Comparison of ENCODE assay signal across 10 mouse cellular contexts in the genomic region with DNA sequence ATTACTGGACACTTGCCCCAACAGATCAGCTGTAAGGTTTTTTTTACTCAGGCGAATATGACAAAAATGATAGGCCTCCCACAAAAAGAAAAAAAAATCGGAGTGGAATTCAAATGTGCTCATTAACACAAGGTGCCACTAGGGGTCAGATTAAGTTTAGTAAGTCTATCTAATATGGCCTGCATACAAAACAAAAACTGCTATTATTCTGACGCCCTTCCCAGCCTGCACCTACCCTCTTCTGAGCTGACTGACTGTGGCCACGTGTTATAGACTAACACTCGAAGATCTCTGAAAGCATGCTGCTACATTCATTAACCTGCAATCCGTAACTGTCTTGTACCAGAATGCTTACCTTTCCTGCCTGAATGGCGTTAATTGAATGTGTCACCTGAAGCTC.
DNase-seq lines count a peak whose midpoint lies in the region; ATAC-seq and TF ChIP-seq lines count a peak whose summit lies in the region.
"Had no signal": no experiment of that assay in that cellular context is flagged by ENCODE, and none has a peak within 500 bp of the region (broad histone marks: within the 10 kb centered on the region; RNA-seq: fewer than 3 reads in every experiment).

No protein-coding gene starts in this region.

- TF ChIP-seq CTCF in small intestine, adult 2 months (IDR thresholded peaks at IDR 0.05; ENCODE audit: extremely low read depth, insufficient read length, insufficient replicate concordance, low read depth, low read length), result peak; percentile 34; the same call in 1 of the 2 replicates

- no peaks in the 10 kb centered on the region for H3K9me3 ChIP-seq in neural tube, embryonic 11.5 days (ENCODE audit: control insufficient read depth, low read length)
- H3K9me3 ChIP-seq: G1E had no signal

- H3K4me3 ChIP-seq in neural tube, embryonic 11.5 days (ENCODE audit: low read depth, low read length), result no peak overlapping the region
- no peak overlapping the region for H3K4me3 ChIP-seq in small intestine, adult 2 months (ENCODE audit: low read depth, low read length)

- DNase-seq in cerebellum, postnatal 10 days, result peak; percentile 41 to 64
- DNase-seq in cerebellum, postnatal 4 days (ENCODE audit: low spot score in 2 of 2), result no peak
- peak; percentile 16 for DNase-seq in neural tube, embryonic 11.5 days (ENCODE audit: low spot score)
- no peak for DNase-seq in neural tube, embryonic 10.5 days (ENCODE audit: extremely low spot score, low spot score)
- DNase-seq in heart, postnatal 36 days, result no peak
- DNase-seq in adrenal gland, adult 8-10 months, result no peak

- peak; percentile 55; the same call in 1 of the 2 replicates for ATAC-seq in neural tube, embryonic 11.5 days (ENCODE audit: insufficient read depth, low FRiP score, low TSS enrichment)
- peak; percentile 65 for ATAC-seq in inflammation-experienced regulatory T-cells, adult 6 months

- H3K27ac ChIP-seq in neural tube, embryonic 11.5 days (ENCODE audit: low read depth, low read length), result no peak overlapping the region
- H3K27ac ChIP-seq in small intestine, adult 2 months (ENCODE audit: insufficient read depth, low read depth, low read length), result no peak overlapping the region
- H3K27ac ChIP-seq: macrophage had no signal

- WGBS in neural tube, embryonic 11.5 days, result 53% methylated on average over 7 of the region's 7 CpGs
- 33% methylated on average over 7 of the region's 7 CpGs for WGBS in small intestine, adult 2 months

- H3K36me3 ChIP-seq in neural tube, embryonic 11.5 days (ENCODE audit: control insufficient read depth, insufficient read depth, low read length), result no peaks in the 10 kb centered on the region
- no peaks in the 10 kb centered on the region for H3K36me3 ChIP-seq in small intestine, adult 2 months (ENCODE audit: control insufficient read depth, insufficient read depth, low read length)
- H3K36me3 ChIP-seq: G1E had no signal

- no peaks in the 10 kb centered on the region for H3K4me1 ChIP-seq in neural tube, embryonic 11.5 days (ENCODE audit: control insufficient read depth, insufficient read depth, low read length)
- H3K4me1 ChIP-seq in small intestine, adult 2 months (ENCODE audit: control insufficient read depth, insufficient read depth, insufficient read length, low read length), result peaks cover 2% of the 10 kb centered on the region; the same call in 1 of the 2 replicates

- no peak overlapping the region for H3K4me2 ChIP-seq in neural tube, embryonic 11.5 days (ENCODE audit: low read depth)

- TF ChIP-seq POLR2A in small intestine, adult 2 months (IDR thresholded peaks at IDR 0.05; ENCODE audit: low read depth, low read length), result no peak

- intact Hi-C loops in heart, postnatal 36 days (cut with DNase I), result no loop called here

- no peaks in the 10 kb centered on the region for H3K27me3 ChIP-seq in neural tube, embryonic 11.5 days (ENCODE audit: control insufficient read depth, insufficient read depth, low read length)
- no peaks in the 10 kb centered on the region for H3K27me3 ChIP-seq in small intestine, adult 2 months (ENCODE audit: control insufficient read depth, insufficient read depth, low read length)

- no peak overlapping the region for H3K9ac ChIP-seq in neural tube, embryonic 11.5 days (ENCODE audit: low read length)

Comparison
In these comparisons a context has a peak if more than half of its experiments do, and no peak if none do; other contexts are left out.
1. DNase-seq: peak in cerebellum, postnatal 10 days (2 of 2) and neural tube, embryonic 11.5 days (single experiment); none in cerebellum, postnatal 4 days (0 of 2), neural tube, embryonic 10.5 days (single experiment), heart, postnatal 36 days (0 of 2) and adrenal gland, adult 8-10 months (single experiment).